Mouse (Mus musculus) embryonic facial prominence, embryonic 11.5 days (tissue): Measurements from ENCODE around the gene Arid5a. TPM values are rescaled to one million over a fixed set of nuclear protein-coding genes. Genes with fewer than 3 reads are reported as not detected.

Source experiments
- ATAC-seq: fragments of 200-750 bp; cut with Nextera tagmentation; replicated peaks from 2 replicates; pipeline ENCODE4 v1.8.0; 2017; ENCODE audit warnings: low read depth; ENCODE audit not compliant: insufficient number of reproducible peaks, low FRiP score, low TSS enrichment
- DNase-seq: peaks from one replicate; pipeline ENCODE4 v3.0.0-alpha.2; 2015; ENCODE audit warnings: low spot score
- H3K27ac ChIP-seq: fragments of 300-500 bp; sonication (generic); replicated peaks from 2 replicates; pipeline ENCODE4 v1.5.1; 2014; ENCODE audit warnings: mild to moderate bottlenecking, low read depth, low read length, control low read depth
- H3K27me3 ChIP-seq: fragments of 300-500 bp; sonication (generic); 2 replicates; pipeline ENCODE4 v1.6.1; 2014; ENCODE audit warnings: mild to moderate bottlenecking, low read length, moderate library complexity, mixed read lengths; ENCODE audit not compliant: control insufficient read depth, insufficient read depth
- H3K36me3 ChIP-seq: fragments of 300-500 bp; sonication (generic); replicated peaks from 2 replicates; pipeline ENCODE4 v1.6.1; 2014; ENCODE audit warnings: low read depth, mild to moderate bottlenecking, low read length, moderate library complexity, mixed read lengths; ENCODE audit not compliant: control insufficient read depth, insufficient read depth
- H3K4me1 ChIP-seq: fragments of 300-500 bp; sonication (generic); 2 replicates; pipeline ENCODE4 v1.6.1; 2014; ENCODE audit warnings: low read length, mixed read lengths; ENCODE audit not compliant: control insufficient read depth, insufficient read depth
- H3K4me2 ChIP-seq: fragments of 300-500 bp; sonication (generic); 2 replicates; pipeline ENCODE4 v1.6.1; 2014; ENCODE audit warnings: low read depth, mild to moderate bottlenecking, control low read depth, low read length, moderate library complexity
- H3K4me3 ChIP-seq: fragments of 300-500 bp; sonication (generic); 2 replicates; pipeline ENCODE4 v1.5.1; 2014; ENCODE audit warnings: low read depth, low read length, control low read depth
- H3K9ac ChIP-seq: fragments of 300-500 bp; sonication (generic); replicated peaks from 2 replicates; pipeline ENCODE4 v1.6.1; 2014; ENCODE audit warnings: mild to moderate bottlenecking, control low read depth, low read length
- H3K9me3 ChIP-seq: fragments of 300-500 bp; sonication (generic); replicated peaks from 2 replicates; pipeline ENCODE4 v1.6.1; 2016; ENCODE audit warnings: mild to moderate bottlenecking, low read length, inconsistent platforms, mixed read lengths; ENCODE audit not compliant: control insufficient read depth
- WGBS: fragments of 180-500 bp; shearing (Covaris S2); extraction: QIAGEN DNeasy Blood & Tissue Kit; methylation state at CpG from one replicate; pipeline ENCODE4 v1.1.7; 2014; 5-methylcytosine and 5-hydroxymethylcytosine counted together
- polyA plus RNA-seq: library from polyadenylated mRNA; unstranded; fragments of >200 nt; fragmentation: Nextera tagmentation; extraction: Ambion mirVana; gene quantifications from 2 replicates; pipeline ENCODE4 v1.2.1, GENCODE M21; 2014

Arid5a gene
- polyA plus RNA-seq, 1 experiment from 2014 or later = 1.6 TPM

GRCm38 (mm10) chr1:36267595-36267994 is 39.9 kb upstream of the Arid5a start:
- no peak overlapping the region for H3K4me3 ChIP-seq
- DNase-seq (no peak), ATAC-seq (no peak)
- WGBS = 97% methylated on average over 3 of the region's 3 CpGs
- H3K27ac ChIP-seq = no peak overlapping the region
- no peak overlapping the region for H3K9ac ChIP-seq
- H3K4me2 ChIP-seq = no peak overlapping the region
- H3K9me3 ChIP-seq = no peaks in the 10 kb centered on the region
- H3K4me1 ChIP-seq = no peaks in the 10 kb centered on the region; the same call in 1 of the 2 replicates
- peaks cover 2% of the 10 kb centered on the region; the same call in 1 of the 2 replicates for H3K27me3 ChIP-seq
- no peaks in the 10 kb centered on the region for H3K36me3 ChIP-seq

GRCm38 (mm10) chr1:36269121-36269795 is 38.3 kb upstream of the Arid5a start:
- no peak overlapping the region for H3K27ac ChIP-seq
- peak; percentile 19 for DNase-seq

GRCm38 (mm10) chr1:36270666-36271065 is 36.9 kb upstream of the Arid5a start:
- no peak overlapping the region for H3K27ac ChIP-seq
- peak; percentile 33 for DNase-seq
- H3K36me3 ChIP-seq = no peaks in the 10 kb centered on the region
- H3K9ac ChIP-seq = no peak overlapping the region
- no peaks in the 10 kb centered on the region for H3K9me3 ChIP-seq
- no peak overlapping the region for H3K4me3 ChIP-seq
- ATAC-seq = peak; percentile 50; the same call in 1 of the 2 replicates
- peaks cover 6% of the 10 kb centered on the region for H3K4me1 ChIP-seq
- H3K4me2 ChIP-seq = no peak overlapping the region
- peaks cover 2% of the 10 kb centered on the region; the same call in 1 of the 2 replicates for H3K27me3 ChIP-seq
- WGBS = 34% methylated on average over 3 of the region's 3 CpGs

More at GRCm38 (mm10) chr1:36269121-36269795, 38.3 kb upstream of the Arid5a start:
- H3K9me3 ChIP-seq = no peaks in the 10 kb centered on the region
- no peak for ATAC-seq
- WGBS = 35% methylated on average over 54 of the region's 54 CpGs
- H3K27me3 ChIP-seq = peaks cover 2% of the 10 kb centered on the region; the same call in 1 of the 2 replicates
- peaks cover 6% of the 10 kb centered on the region for H3K4me1 ChIP-seq
- 0 out of 2 replicates have a peak overlapping the region, but pooled peaks have one; percentile 27 for H3K9ac ChIP-seq
- H3K36me3 ChIP-seq = no peaks in the 10 kb centered on the region
- peak overlapping the region; percentile 25 for H3K4me2 ChIP-seq
- H3K4me3 ChIP-seq = peak overlapping the region; percentile 12; the same call in 1 of the 2 replicates

GRCm38 (mm10) chr1:36271516-36272230 is 35.9 kb upstream of the Arid5a start:
- peaks cover 6% of the 10 kb centered on the region for H3K4me1 ChIP-seq
- H3K9ac ChIP-seq = no peak overlapping the region
- 77% methylated on average over 8 of the region's 8 CpGs for WGBS
- H3K9me3 ChIP-seq = no peaks in the 10 kb centered on the region
- no peak overlapping the region for H3K27ac ChIP-seq
- no peaks in the 10 kb centered on the region for H3K36me3 ChIP-seq
- ATAC-seq (no peak), DNase-seq (no peak)
- peaks cover 2% of the 10 kb centered on the region; the same call in 1 of the 2 replicates for H3K27me3 ChIP-seq
- no peak overlapping the region for H3K4me3 ChIP-seq
- no peak overlapping the region for H3K4me2 ChIP-seq

GRCm38 (mm10) chr1:36272546-36272945 is 35.0 kb upstream of the Arid5a start:
- Histone ChIP-seq H3K9me3 (no peaks in the 10 kb centered on the region), H3K4me3 (no peak overlapping the region), H3K36me3 (no peaks in the 10 kb centered on the region), H3K27me3 (peaks cover 2% of the 10 kb centered on the region; the same call in 1 of the 2 replicates), H3K4me1 (peaks cover 6% of the 10 kb centered on the region), H3K27ac (no peak overlapping the region), H3K9ac (no peak overlapping the region), H3K4me2 (no peak overlapping the region)
- WGBS = 83% methylated on average over 5 of the region's 5 CpGs
- ATAC-seq (no peak), DNase-seq (no peak)

GRCm38 (mm10) chr1:36273288-36273687 is 34.2 kb upstream of the Arid5a start:
- no peaks in the 10 kb centered on the region for H3K9me3 ChIP-seq
- H3K4me3 ChIP-seq = no peak overlapping the region
- peak; percentile 9 for DNase-seq
- H3K4me1 ChIP-seq = peaks cover 6% of the 10 kb centered on the region
- ATAC-seq = no peak
- H3K4me2 ChIP-seq = no peak overlapping the region
- H3K27ac ChIP-seq = no peak overlapping the region
- H3K36me3 ChIP-seq = no peaks in the 10 kb centered on the region
- H3K9ac ChIP-seq = no peak overlapping the region; the same call in 1 of the 2 replicates
- H3K27me3 ChIP-seq = peaks cover 2% of the 10 kb centered on the region; the same call in 1 of the 2 replicates
- 36% methylated on average over 9 of the region's 9 CpGs for WGBS

- 89% methylated on average over 5 of the region's 5 CpGs for WGBS
- Histone ChIP-seq H3K27ac (no peak within 1 kb of the TSS), H3K4me2 (no peak within 1 kb of the TSS), H3K4me1 (peaks cover 6% of the 10 kb centered on the region), H3K4me3 (no peak within 1 kb of the TSS), H3K36me3 (no peaks in the 10 kb centered on the region), H3K9me3 (no peaks in the 10 kb centered on the region), H3K9ac (no peak within 1 kb of the TSS; the same call in 1 of the 2 replicates), H3K27me3 (peaks cover 2% of the 10 kb centered on the region; the same call in 1 of the 2 replicates)
- no peak for DNase-seq
- ATAC-seq = no peak
These were observed 33.1 kb upstream of the Arid5a start, which contains the start of gene Neurl3 for GRCm38 (mm10) chr1:36274455-36274854. Gene Neurl3, minus strand, starts transcription at chr1:36274679.
